Mouse (Mus musculus) lung, adult 2 months (tissue): ENCODE data around the gene Luzp1. TPM values are rescaled to one million over a fixed set of nuclear protein-coding genes. Genes with fewer than 3 reads are reported as not detected.

ENCODE experiments used
- DNase-seq: peaks from one replicate; pipeline ENCODE4 v3.0.0; 2022
- H3K4me1 ChIP-seq: fragments of 200-500 bp; 2 replicates; pipeline ENCODE4 v1.6.1; 2011; ENCODE audit warnings: low read length; ENCODE audit not compliant: control insufficient read depth, insufficient read depth
- H3K4me3 ChIP-seq: fragments of 200-500 bp; replicated peaks from 2 replicates; pipeline ENCODE3; 2011; ENCODE audit warnings: low read depth, mild to moderate bottlenecking, control low read depth, low read length; ENCODE audit errors: extremely low read depth
- CTCF ChIP-seq: fragments of 200-500 bp; IDR thresholded peaks from 2 replicates; pipeline ENCODE4 v1.5.1; 2011; ENCODE audit warnings: mild to moderate bottlenecking, low read length, control low read depth; ENCODE audit not compliant: insufficient read depth
- POLR2A ChIP-seq: fragments of 200-500 bp; IDR thresholded peaks from 2 replicates; pipeline ENCODE4 v1.6.1; 2011; ENCODE audit warnings: low read depth, mild to moderate bottlenecking, control low read depth, low read length, borderline replicate concordance; ENCODE audit errors: extremely low read depth
- WGBS: fragments of 180-500 bp; shearing (Covaris S2); methylation state at CpG from one replicate; pipeline ENCODE4 v1.1.7; 2018; 5-methylcytosine and 5-hydroxymethylcytosine counted together
- polyA plus RNA-seq: library from polyadenylated mRNA; depleted of rRNA; stranded (reverse); fragments of >200 nt; gene quantifications from 2 replicates; pipeline ENCODE4 v1.2.3, GENCODE M21; 2012

Gene Luzp1
- polyA plus RNA-seq, 1 experiment, result 15.7 TPM

GRCm38 (mm10) chr4:136521898-136522297 lies 52.3 kb downstream of the Luzp1 start:
- DNase-seq, result no peak
- Histone ChIP-seq H3K4me3 (no peak overlapping the region), H3K4me1 (peaks cover 6% of the 10 kb centered on the region)
- no peak for TF ChIP-seq CTCF
- no peak for TF ChIP-seq POLR2A
- WGBS, result 61% methylated on average over 5 of the region's 5 CpGs

GRCm38 (mm10) chr4:136524309-136524708 lies 54.7 kb downstream of the Luzp1 start:
- H3K4me1 ChIP-seq, result peaks cover 6% of the 10 kb centered on the region
- TF ChIP-seq CTCF (no peak), POLR2A (no peak)
- WGBS, result 84% methylated on average over 2 of the region's 2 CpGs
- H3K4me3 ChIP-seq, result no peak overlapping the region
- no peak for DNase-seq

- DNase-seq, result peak; percentile 44
- no peak for TF ChIP-seq POLR2A
- TF ChIP-seq CTCF, result peak; percentile 66
- peaks cover 1% of the 10 kb centered on the region for H3K4me1 ChIP-seq
- no peak overlapping the region for H3K4me3 ChIP-seq
- WGBS, result 20% methylated on average over 4 of the region's 4 CpGs
Measured at GRCm38 (mm10) chr4:136526412-136526811, 56.9 kb downstream of the Luzp1 start.

- TF ChIP-seq POLR2A (no peak), CTCF (no peak)
- H3K4me3 ChIP-seq, result no peak overlapping the region
- H3K4me1 ChIP-seq, result peaks cover 6% of the 10 kb centered on the region; the same call in 1 of the 2 replicates
- DNase-seq, result no peak
- WGBS, result 84% methylated on average over 3 of the region's 3 CpGs
Measured at GRCm38 (mm10) chr4:136545151-136545550, 75.6 kb downstream of the Luzp1 start.

GRCm38 (mm10) chr4:136546279-136547045 lies 76.9 kb downstream of the Luzp1 start:
- Histone ChIP-seq H3K4me1 (peaks cover 6% of the 10 kb centered on the region; the same call in 1 of the 2 replicates), H3K4me3 (no peak overlapping the region)
- TF ChIP-seq CTCF (no peak), POLR2A (no peak)
- 48% methylated on average over 3 of the region's 3 CpGs for WGBS
- no peak for DNase-seq

- no peak for TF ChIP-seq CTCF
- TF ChIP-seq POLR2A, result no peak
- DNase-seq, result no peak
- 79% methylated on average over 1 of the region's 1 CpGs for WGBS
- H3K4me3 ChIP-seq, result no peak overlapping the region
- H3K4me1 ChIP-seq, result peaks cover 6% of the 10 kb centered on the region; the same call in 1 of the 2 replicates
Measured at GRCm38 (mm10) chr4:136547721-136548120, 78.2 kb downstream of the Luzp1 start.

GRCm38 (mm10) chr4:136548381-136548801 lies 78.8 kb downstream of the Luzp1 start:
- TF ChIP-seq CTCF (no peak), POLR2A (no peak)
- Histone ChIP-seq H3K4me1 (peaks cover 6% of the 10 kb centered on the region; the same call in 1 of the 2 replicates), H3K4me3 (no peak overlapping the region)
- WGBS, result 38% methylated on average over 1 of the region's 1 CpGs
- no peak for DNase-seq

- Histone ChIP-seq H3K4me3 (no peak overlapping the region), H3K4me1 (peaks cover 3% of the 10 kb centered on the region; the same call in 1 of the 2 replicates)
- DNase-seq, result no peak
- no peak for TF ChIP-seq POLR2A
- no peak for TF ChIP-seq CTCF
- WGBS, result 31% methylated on average over 1 of the region's 1 CpGs
Measured at GRCm38 (mm10) chr4:136553108-136553507, 83.5 kb downstream of the Luzp1 start.

GRCm38 (mm10) chr4:136557638-136558037 lies 88.1 kb downstream of the Luzp1 start:
- no peak overlapping the region for H3K4me3 ChIP-seq
- H3K4me1 ChIP-seq, result no peaks in the 10 kb centered on the region
- no peak for TF ChIP-seq CTCF
- WGBS, result 86% methylated on average over 2 of the region's 2 CpGs
- DNase-seq, result no peak

- WGBS, result 70% methylated on average over 2 of the region's 2 CpGs
- no peak for DNase-seq
- H3K4me3 ChIP-seq, result no peak overlapping the region
- no peaks in the 10 kb centered on the region for H3K4me1 ChIP-seq
- no peak for TF ChIP-seq CTCF
- no peak for TF ChIP-seq POLR2A
Measured at GRCm38 (mm10) chr4:136559690-136560089, 90.1 kb downstream of the Luzp1 start.
